Mouse (Mus musculus) kidney, adult 2 months (tissue): ENCODE measurements around the gene Brca1.

Experiments used
- CTCF ChIP-seq: fragments of 200-500 bp; conservative IDR thresholded peaks from 2 replicates; pipeline ENCODE4 v1.5.1; 2011; ENCODE audit warnings: low read depth, mild to moderate bottlenecking, control low read depth, low read length, moderate library complexity, mixed read lengths; ENCODE audit not compliant: insufficient read depth, insufficient read length
- POLR2A ChIP-seq: fragments of 200-500 bp; IDR thresholded peaks from one replicate; pipeline ENCODE4 v1.6.1; 2011; ENCODE audit warnings: low read depth, low read length, control low read depth

GRCm38 (mm10) chr11:101518937-101519336, 32.8 kb downstream of the Brca1 start:
- TF ChIP-seq POLR2A (no peak), CTCF (peak; percentile 52)
